Mouse (Mus musculus) hindbrain, embryonic 14.5 days (tissue): ENCODE results near the gene Krtap1-4. TPM values are rescaled to one million over a fixed set of nuclear protein-coding genes. Genes with fewer than 3 reads are reported as not detected.

Experiments
- ATAC-seq: fragments of 200-750 bp; cut with Nextera tagmentation; 2 replicates; pipeline ENCODE4 v1.8.0; 2017; ENCODE audit warnings: moderate number of reproducible peaks, mild to moderate bottlenecking, moderate TSS enrichment, moderate library complexity; ENCODE audit not compliant: low FRiP score
- DNase-seq: peaks from one replicate; pipeline ENCODE4 v3.0.0-alpha.2; 2015; ENCODE audit warnings: low spot score
- H3K27ac ChIP-seq: fragments of 300-500 bp; sonication (generic); 2 replicates; pipeline ENCODE4 v1.5.1; 2014; ENCODE audit warnings: mild to moderate bottlenecking, moderate library complexity
- H3K27me3 ChIP-seq: fragments of 300-500 bp; sonication (generic); 2 replicates; pipeline ENCODE4 v1.6.1; 2014; ENCODE audit warnings: mild to moderate bottlenecking, low read length, mixed read lengths; ENCODE audit not compliant: control insufficient read depth, insufficient read depth
- H3K36me3 ChIP-seq: fragments of 300-500 bp; sonication (generic); replicated peaks from 2 replicates; pipeline ENCODE4 v1.6.1; 2014; ENCODE audit not compliant: control insufficient read depth, insufficient read depth
- H3K4me1 ChIP-seq: fragments of 300-500 bp; sonication (generic); replicated peaks from 2 replicates; pipeline ENCODE4 v1.6.1; 2014; ENCODE audit warnings: antibody characterized with exemption, low read length, mixed read lengths; ENCODE audit not compliant: control insufficient read depth, insufficient read depth
- H3K4me2 ChIP-seq: fragments of 300-500 bp; sonication (generic); replicated peaks from 2 replicates; pipeline ENCODE4 v1.6.1; 2014; ENCODE audit warnings: mild to moderate bottlenecking, moderate library complexity
- H3K4me3 ChIP-seq: fragments of 300-500 bp; sonication (generic); replicated peaks from 2 replicates; pipeline ENCODE4 v1.5.1; 2014; ENCODE audit warnings: mild to moderate bottlenecking, low read length
- H3K9ac ChIP-seq: fragments of 300-500 bp; sonication (generic); 2 replicates; pipeline ENCODE4 v1.6.1; 2014
- H3K9me3 ChIP-seq: fragments of 300-500 bp; sonication (generic); 2 replicates; pipeline ENCODE4 v1.6.1; 2016; ENCODE audit warnings: low read length; ENCODE audit not compliant: control insufficient read depth
- WGBS: fragments of 180-500 bp; shearing (Covaris S2); extraction: QIAGEN DNeasy Blood & Tissue Kit; methylation state at CpG from one replicate; pipeline ENCODE4 v1.1.7; 2014; 5-methylcytosine and 5-hydroxymethylcytosine counted together
- polyA plus RNA-seq: library from polyadenylated mRNA; unstranded; fragments of >200 nt; fragmentation: Nextera tagmentation; extraction: Ambion mirVana; gene quantifications from 2 replicates; pipeline ENCODE4 v1.2.1, GENCODE M21; 2014

The Krtap1-4 gene
- polyA plus RNA-seq, 1 experiment from 2014 or later = not detected

DNA sequence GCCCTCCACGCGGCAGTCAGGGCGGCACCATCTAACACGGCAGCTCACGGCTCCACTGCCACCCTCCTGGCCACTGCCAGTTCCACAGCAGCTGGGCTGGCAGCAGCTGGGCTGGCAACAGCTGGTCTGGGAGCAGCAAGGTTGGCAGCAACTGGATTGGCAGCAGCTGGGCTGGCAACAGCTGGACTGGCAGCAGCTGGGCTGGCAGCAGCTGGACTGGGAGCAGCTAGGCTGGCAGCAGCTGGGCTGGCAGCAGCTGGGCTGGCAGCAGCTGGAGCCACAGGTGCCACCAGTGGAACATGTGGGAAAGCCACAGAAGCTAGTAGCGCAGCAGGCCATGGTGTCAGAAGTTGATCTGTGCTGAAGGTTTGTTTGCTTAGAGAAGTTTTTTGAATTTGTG is 7.5 kb upstream of the Krtap1-4 start, which contains the start of gene Krtap1-3:
TSS of gene Krtap1-3 (minus strand) at position 359 of the 400 bp plus-strand sequence.
- 84% methylated on average over 6 of the region's 6 CpGs for WGBS
- no peak within 1 kb of the TSS for H3K4me3 ChIP-seq

GRCm38 (mm10) chr11:99585096-99585495 is 1.6 kb upstream of the Krtap1-4 start:
- no peaks in the 10 kb centered on the region for H3K4me1 ChIP-seq
- no peak overlapping the region for H3K4me3 ChIP-seq
- ATAC-seq (no peak), DNase-seq (no peak)
- H3K9me3 ChIP-seq = no peaks in the 10 kb centered on the region
- H3K36me3 ChIP-seq = no peaks in the 10 kb centered on the region
- H3K27me3 ChIP-seq = no peaks in the 10 kb centered on the region
- no peak overlapping the region for H3K27ac ChIP-seq
- H3K9ac ChIP-seq = no peak overlapping the region
- no peak overlapping the region for H3K4me2 ChIP-seq
- 90% methylated on average over 7 of the region's 7 CpGs for WGBS

More for the DNA sequence above, 7.5 kb upstream of the Krtap1-4 start, which contains the start of gene Krtap1-3:
- DNase-seq = no peak
- Histone ChIP-seq H3K9me3 (no peaks in the 10 kb centered on the region), H3K36me3 (no peaks in the 10 kb centered on the region), H3K27me3 (no peaks in the 10 kb centered on the region), H3K9ac (no peak within 1 kb of the TSS), H3K27ac (no peak within 1 kb of the TSS), H3K4me1 (no peaks in the 10 kb centered on the region), H3K4me2 (no peak within 1 kb of the TSS)
- no peak for ATAC-seq

- DNase-seq (no peak), ATAC-seq (no peak)
- no peaks in the 10 kb centered on the region for H3K27me3 ChIP-seq
- H3K4me2 ChIP-seq = no peak overlapping the region
- H3K4me3 ChIP-seq = no peak overlapping the region
- no peaks in the 10 kb centered on the region for H3K4me1 ChIP-seq
- no peaks in the 10 kb centered on the region for H3K9me3 ChIP-seq
- WGBS = 91% methylated on average over 6 of the region's 6 CpGs
- no peak overlapping the region for H3K9ac ChIP-seq
- H3K27ac ChIP-seq = no peak overlapping the region
- no peaks in the 10 kb centered on the region for H3K36me3 ChIP-seq
These were observed 1.9 kb downstream of the Krtap1-4 start for GRCm38 (mm10) chr11:99581564-99581963.

- no peaks in the 10 kb centered on the region for H3K9me3 ChIP-seq
- WGBS = 92% methylated on average over 5 of the region's 5 CpGs
- H3K9ac ChIP-seq = no peak overlapping the region
- no peak for DNase-seq
- no peak overlapping the region for H3K4me2 ChIP-seq
- H3K4me3 ChIP-seq = no peak overlapping the region
- no peak overlapping the region for H3K27ac ChIP-seq
- H3K27me3 ChIP-seq = no peaks in the 10 kb centered on the region
- H3K4me1 ChIP-seq = no peaks in the 10 kb centered on the region
- H3K36me3 ChIP-seq = no peaks in the 10 kb centered on the region
- ATAC-seq = no peak
These were observed 2.4 kb downstream of the Krtap1-4 start for GRCm38 (mm10) chr11:99581051-99581450.

DNA sequence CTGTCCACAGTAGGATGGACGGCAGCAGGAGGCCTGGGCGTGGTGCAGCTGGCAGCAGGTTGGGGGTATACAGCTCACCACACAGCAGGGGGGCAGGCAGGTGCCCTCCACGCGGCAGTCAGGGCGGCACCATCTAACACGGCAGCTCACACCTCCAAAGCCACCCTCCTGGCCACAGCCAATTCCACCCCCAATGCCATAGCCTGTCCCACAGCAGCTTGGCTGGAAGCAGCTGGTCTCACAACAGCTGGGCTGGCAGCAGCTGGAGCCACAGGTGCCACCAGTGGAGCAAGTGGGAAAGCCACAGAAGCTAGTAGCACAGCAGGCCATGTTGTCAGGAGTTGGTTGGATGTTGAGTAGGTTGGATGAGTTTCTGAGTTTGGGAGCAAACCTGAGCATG is 2.8 kb downstream of the Krtap1-4 start, which contains the start of gene Krtap1-5:
TSS of gene Krtap1-5 (minus strand) at position 381 of the 400 bp plus-strand sequence.
- DNase-seq (no peak), ATAC-seq (no peak)
- Histone ChIP-seq H3K4me1 (no peaks in the 10 kb centered on the region), H3K4me3 (no peak within 1 kb of the TSS), H3K27ac (no peak within 1 kb of the TSS), H3K27me3 (no peaks in the 10 kb centered on the region), H3K9me3 (no peaks in the 10 kb centered on the region), H3K36me3 (no peaks in the 10 kb centered on the region), H3K9ac (no peak within 1 kb of the TSS), H3K4me2 (no peak within 1 kb of the TSS)
- WGBS = 91% methylated on average over 6 of the region's 6 CpGs

GRCm38 (mm10) chr11:99574106-99574505 is 9.3 kb downstream of the Krtap1-4 start:
- Histone ChIP-seq H3K9me3 (no peaks in the 10 kb centered on the region), H3K27ac (no peak overlapping the region), H3K4me2 (peak overlapping the region; percentile 36), H3K4me1 (no peaks in the 10 kb centered on the region), H3K36me3 (no peaks in the 10 kb centered on the region), H3K9ac (no peak overlapping the region), H3K27me3 (no peaks in the 10 kb centered on the region), H3K4me3 (no peak overlapping the region)
- peak; percentile 66 for ATAC-seq
- DNase-seq = peak; percentile 84
- 6% methylated on average over 7 of the region's 7 CpGs for WGBS

- Histone ChIP-seq H3K4me1 (no peaks in the 10 kb centered on the region), H3K36me3 (no peaks in the 10 kb centered on the region), H3K27me3 (no peaks in the 10 kb centered on the region), H3K27ac (no peak overlapping the region), H3K9me3 (no peaks in the 10 kb centered on the region), H3K4me2 (no peak overlapping the region), H3K9ac (no peak overlapping the region), H3K4me3 (no peak overlapping the region)
- 38% methylated on average over 4 of the region's 4 CpGs for WGBS
- ATAC-seq = no peak
- DNase-seq = no peak
These were observed 10.3 kb downstream of the Krtap1-4 start for GRCm38 (mm10) chr11:99573164-99573563.

DNA sequence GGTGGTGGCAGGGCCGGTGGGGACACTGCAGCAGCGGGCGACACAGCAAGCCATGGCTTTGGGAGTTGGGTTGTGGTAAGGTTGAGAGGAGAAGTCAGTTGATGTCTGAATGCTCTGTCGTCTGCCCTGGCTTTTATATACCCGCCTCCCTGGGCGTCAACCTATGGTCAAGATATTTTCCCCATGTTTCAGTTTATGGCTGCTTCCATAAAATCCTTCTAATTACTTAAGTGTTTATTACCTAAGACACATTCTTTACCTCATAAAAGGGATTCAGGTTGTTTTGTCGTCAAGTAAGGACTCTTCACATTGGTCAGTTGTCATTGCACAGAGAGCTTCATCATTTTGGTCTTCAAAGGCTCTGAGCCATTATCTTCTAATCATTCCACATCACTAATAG is 16.9 kb downstream of the Krtap1-4 start, which contains the start of gene Krtap3-1:
TSS of gene Krtap3-1 (minus strand) at position 101 of the 400 bp plus-strand sequence.
- Histone ChIP-seq H3K4me1 (no peaks in the 10 kb centered on the region), H3K36me3 (no peaks in the 10 kb centered on the region), H3K9ac (no peak within 1 kb of the TSS), H3K4me2 (no peak within 1 kb of the TSS), H3K4me3 (no peak within 1 kb of the TSS), H3K27me3 (no peaks in the 10 kb centered on the region), H3K27ac (no peak within 1 kb of the TSS), H3K9me3 (no peaks in the 10 kb centered on the region)
- DNase-seq = no peak
- ATAC-seq = no peak
- WGBS = 96% methylated on average over 7 of the region's 7 CpGs

DNA sequence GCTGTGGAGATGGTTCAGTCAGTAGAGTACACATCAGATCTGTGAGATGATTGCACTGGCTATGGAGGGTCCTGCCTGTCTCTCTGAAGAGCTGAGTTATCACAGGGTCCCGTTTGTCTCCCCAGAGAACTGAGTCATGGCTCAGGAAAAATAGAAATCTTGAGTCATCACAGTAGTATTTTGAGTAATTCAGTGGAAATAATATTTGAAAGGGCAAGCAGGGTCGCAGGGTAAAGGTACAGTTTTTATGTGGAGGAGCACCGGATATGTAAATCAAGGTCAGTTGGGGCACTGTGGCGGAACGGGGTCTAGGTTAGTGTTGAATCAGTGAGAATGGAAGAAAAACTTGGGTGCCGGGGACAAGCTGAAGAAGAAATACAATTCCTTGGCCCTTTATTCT is 20.9 kb downstream of the Krtap1-4 start:
- DNase-seq (no peak), ATAC-seq (no peak)
- no peaks in the 10 kb centered on the region for H3K9me3 ChIP-seq
- no peaks in the 10 kb centered on the region for H3K36me3 ChIP-seq
- H3K4me2 ChIP-seq = no peak overlapping the region
- 85% methylated on average over 6 of the region's 6 CpGs for WGBS
- H3K4me1 ChIP-seq = no peaks in the 10 kb centered on the region
- no peak overlapping the region for H3K27ac ChIP-seq
- no peaks in the 10 kb centered on the region for H3K27me3 ChIP-seq
- no peak overlapping the region for H3K9ac ChIP-seq
- H3K4me3 ChIP-seq = no peak overlapping the region

- H3K9ac ChIP-seq = no peak within 1 kb of the TSS
- 94% methylated on average over 9 of the region's 9 CpGs for WGBS
- no peak within 1 kb of the TSS for H3K4me3 ChIP-seq
- no peak for ATAC-seq
- no peaks in the 10 kb centered on the region for H3K4me1 ChIP-seq
- H3K27me3 ChIP-seq = no peaks in the 10 kb centered on the region
- DNase-seq = no peak
- H3K9me3 ChIP-seq = no peaks in the 10 kb centered on the region
- no peak within 1 kb of the TSS for H3K4me2 ChIP-seq
- no peak within 1 kb of the TSS for H3K27ac ChIP-seq
- no peaks in the 10 kb centered on the region for H3K36me3 ChIP-seq
These were observed 24.1 kb downstream of the Krtap1-4 start, which contains the start of gene Gm11939 for GRCm38 (mm10) chr11:99559366-99559765. Gene Gm11939 (minus strand): TSS chr11:99559466.
